Mouse (Mus musculus): ENCODE measurements around the gene Zfp950. TPM values are rescaled to one million over a fixed set of nuclear protein-coding genes. Genes with fewer than 3 reads are reported as not detected.

Gene Zfp950
- polyA plus RNA-seq, 1 experiment from 2014 or later, result 44.4 TPM

- Histone ChIP-seq H3K27ac (no peak overlapping the region), H3K27me3 (no peaks in the 10 kb centered on the region), H3K9me3 (replicated peaks) (no peaks in the 10 kb centered on the region), H3K4me1 (no peaks in the 10 kb centered on the region), H3K4me3 (replicated peaks) (no peak overlapping the region), H3K4me2 (no peak overlapping the region), H3K9ac (no peak overlapping the region), H3K36me3 (peaks cover 19% of the 10 kb centered on the region)
- 95% methylated on average over 4 of the region's 4 CpGs for WGBS
- no peak for ATAC-seq (replicated peaks; ENCODE audit: low FRiP score)
These were observed 50.1 kb downstream of the Zfp950 start for GRCm38 (mm10) chr19:61090541-61090940.

GRCm38 (mm10) chr19:61089001-61089400 lies 51.6 kb downstream of the Zfp950 start:
- H3K4me1 ChIP-seq, result no peaks in the 10 kb centered on the region
- no peak overlapping the region for H3K9ac ChIP-seq
- H3K27ac ChIP-seq, result no peak overlapping the region
- H3K9me3 ChIP-seq (replicated peaks), result no peaks in the 10 kb centered on the region
- no peak for ATAC-seq (replicated peaks; ENCODE audit: low FRiP score)
- peaks cover 17% of the 10 kb centered on the region for H3K36me3 ChIP-seq
- H3K27me3 ChIP-seq, result no peaks in the 10 kb centered on the region
- no peak overlapping the region for H3K4me2 ChIP-seq
- H3K4me3 ChIP-seq (replicated peaks), result no peak overlapping the region
- WGBS, result 91% methylated on average over 3 of the region's 3 CpGs

- no peak for ATAC-seq (replicated peaks; ENCODE audit: low FRiP score)
- Histone ChIP-seq H3K9ac (no peak overlapping the region), H3K4me3 (replicated peaks) (no peak overlapping the region), H3K27ac (no peak overlapping the region), H3K36me3 (peaks cover 23% of the 10 kb centered on the region), H3K4me2 (no peak overlapping the region), H3K4me1 (no peaks in the 10 kb centered on the region), H3K27me3 (no peaks in the 10 kb centered on the region), H3K9me3 (replicated peaks) (no peaks in the 10 kb centered on the region)
- 93% methylated on average over 1 of the region's 1 CpGs for WGBS
These were observed 52.9 kb downstream of the Zfp950 start for GRCm38 (mm10) chr19:61087781-61088180.

- Histone ChIP-seq H3K27me3 (no peaks in the 10 kb centered on the region), H3K4me3 (replicated peaks) (no peak overlapping the region), H3K36me3 (peaks cover 18% of the 10 kb centered on the region; the same call in 1 of the 2 replicates), H3K4me1 (no peaks in the 10 kb centered on the region), H3K4me2 (no peak overlapping the region), H3K9me3 (replicated peaks) (no peaks in the 10 kb centered on the region), H3K27ac (no peak overlapping the region), H3K9ac (no peak overlapping the region)
- ATAC-seq (replicated peaks; ENCODE audit: low FRiP score), result no peak
- 84% methylated on average over 2 of the region's 2 CpGs for WGBS
These were observed 55.4 kb downstream of the Zfp950 start for GRCm38 (mm10) chr19:61085217-61085616.

- no peak overlapping the region for H3K4me2 ChIP-seq
- ATAC-seq (replicated peaks; ENCODE audit: low FRiP score), result peak; percentile 54; the same call in 1 of the 2 replicates
- H3K36me3 ChIP-seq, result peaks cover 15% of the 10 kb centered on the region; the same call in 1 of the 2 replicates
- no peaks in the 10 kb centered on the region for H3K9me3 ChIP-seq (replicated peaks)
- no peaks in the 10 kb centered on the region for H3K4me1 ChIP-seq
- no peak overlapping the region for H3K4me3 ChIP-seq (replicated peaks)
- 46% methylated on average over 4 of the region's 4 CpGs for WGBS
- H3K27me3 ChIP-seq, result no peaks in the 10 kb centered on the region
- H3K27ac ChIP-seq, result no peak overlapping the region
- no peak overlapping the region for H3K9ac ChIP-seq
These were observed 56.3 kb downstream of the Zfp950 start for GRCm38 (mm10) chr19:61084149-61084940.

GRCm38 (mm10) chr19:61083006-61083405 lies 57.6 kb downstream of the Zfp950 start:
- 90% methylated on average over 8 of the region's 8 CpGs for WGBS
- no peak for ATAC-seq (replicated peaks; ENCODE audit: low FRiP score)
- H3K4me1 ChIP-seq, result no peaks in the 10 kb centered on the region
- H3K27me3 ChIP-seq, result no peaks in the 10 kb centered on the region
- H3K4me2 ChIP-seq, result no peak overlapping the region
- no peak overlapping the region for H3K9ac ChIP-seq
- no peak overlapping the region for H3K27ac ChIP-seq
- no peaks in the 10 kb centered on the region for H3K9me3 ChIP-seq (replicated peaks)
- peaks cover 15% of the 10 kb centered on the region; the same call in 1 of the 2 replicates for H3K36me3 ChIP-seq
- no peak overlapping the region for H3K4me3 ChIP-seq (replicated peaks)

- peaks cover 12% of the 10 kb centered on the region for H3K36me3 ChIP-seq
- no peak overlapping the region for H3K27ac ChIP-seq
- 90% methylated on average over 5 of the region's 5 CpGs for WGBS
- no peak for ATAC-seq (replicated peaks; ENCODE audit: low FRiP score)
- H3K27me3 ChIP-seq, result no peaks in the 10 kb centered on the region
- H3K4me3 ChIP-seq (replicated peaks), result no peak overlapping the region
- H3K4me1 ChIP-seq, result no peaks in the 10 kb centered on the region
- no peaks in the 10 kb centered on the region for H3K9me3 ChIP-seq (replicated peaks)
- no peak overlapping the region for H3K4me2 ChIP-seq
- no peak overlapping the region for H3K9ac ChIP-seq
These were observed 60.3 kb downstream of the Zfp950 start for GRCm38 (mm10) chr19:61080251-61080749.

- Histone ChIP-seq H3K4me1 (no peaks in the 10 kb centered on the region), H3K9ac (no peak overlapping the region), H3K36me3 (peaks cover 12% of the 10 kb centered on the region), H3K9me3 (replicated peaks) (no peaks in the 10 kb centered on the region), H3K4me2 (no peak overlapping the region), H3K27me3 (no peaks in the 10 kb centered on the region), H3K4me3 (replicated peaks) (no peak overlapping the region), H3K27ac (no peak overlapping the region)
- 85% methylated on average over 3 of the region's 3 CpGs for WGBS
- no peak for ATAC-seq (replicated peaks; ENCODE audit: low FRiP score)
These were observed 62.0 kb downstream of the Zfp950 start for GRCm38 (mm10) chr19:61078622-61079021.

- ATAC-seq (replicated peaks; ENCODE audit: low FRiP score), result no peak
- no peak overlapping the region for H3K4me2 ChIP-seq
- H3K9me3 ChIP-seq (replicated peaks), result no peaks in the 10 kb centered on the region
- H3K4me1 ChIP-seq, result peaks cover 5% of the 10 kb centered on the region; the same call in 1 of the 2 replicates
- no peak overlapping the region for H3K27ac ChIP-seq
- no peaks in the 10 kb centered on the region for H3K36me3 ChIP-seq
- no peak overlapping the region for H3K9ac ChIP-seq
- H3K4me3 ChIP-seq (replicated peaks), result no peak overlapping the region
- no peaks in the 10 kb centered on the region for H3K27me3 ChIP-seq
- 73% methylated on average over 1 of the region's 1 CpGs for WGBS
These were observed 75.6 kb downstream of the Zfp950 start for GRCm38 (mm10) chr19:61065011-61065410.

- H3K4me3 ChIP-seq (replicated peaks), result no peak overlapping the region
- H3K9me3 ChIP-seq (replicated peaks), result no peaks in the 10 kb centered on the region
- H3K9ac ChIP-seq, result no peak overlapping the region
- WGBS, result 95% methylated on average over 3 of the region's 3 CpGs
- H3K27ac ChIP-seq, result no peak overlapping the region
- peaks cover 5% of the 10 kb centered on the region; the same call in 1 of the 2 replicates for H3K4me1 ChIP-seq
- ATAC-seq (replicated peaks; ENCODE audit: low FRiP score), result no peak
- no peak overlapping the region for H3K4me2 ChIP-seq
- no peaks in the 10 kb centered on the region for H3K27me3 ChIP-seq
- H3K36me3 ChIP-seq, result no peaks in the 10 kb centered on the region
These were observed 76.3 kb downstream of the Zfp950 start for GRCm38 (mm10) chr19:61064386-61064785.

- WGBS, result 14% methylated on average over 3 of the region's 3 CpGs
- Histone ChIP-seq H3K4me1 (peaks cover 19% of the 10 kb centered on the region), H3K4me2 (no peak overlapping the region), H3K27me3 (no peaks in the 10 kb centered on the region), H3K4me3 (replicated peaks) (no peak overlapping the region), H3K9ac (no peak overlapping the region), H3K27ac (peak overlapping the region; percentile 70), H3K9me3 (replicated peaks) (peaks cover 4% of the 10 kb centered on the region; the same call in 1 of the 2 replicates), H3K36me3 (0 out of 2 replicates have a peak, but pooled peaks cover 5% of the 10 kb centered on the region)
- ATAC-seq (replicated peaks; ENCODE audit: low FRiP score), result peak; percentile 89
These were observed 83.1 kb downstream of the Zfp950 start for GRCm38 (mm10) chr19:61057581-61057980.

GRCm38 (mm10) chr19:61056783-61057410 lies 83.7 kb downstream of the Zfp950 start:
- Histone ChIP-seq H3K36me3 (0 out of 2 replicates have a peak, but pooled peaks cover 5% of the 10 kb centered on the region), H3K4me1 (peaks cover 19% of the 10 kb centered on the region), H3K27me3 (no peaks in the 10 kb centered on the region), H3K4me2 (no peak overlapping the region), H3K9me3 (replicated peaks) (peaks cover 4% of the 10 kb centered on the region; the same call in 1 of the 2 replicates), H3K4me3 (replicated peaks) (no peak overlapping the region), H3K9ac (no peak overlapping the region), H3K27ac (peak overlapping the region; percentile 59)
- no peak for ATAC-seq (replicated peaks; ENCODE audit: low FRiP score)
- 49% methylated on average over 5 of the region's 5 CpGs for WGBS
